Mouse (Mus musculus) mouse embryonic stem cell (cell line): ENCODE measurements around the gene 1600012H06Rik.
"Not testable (repeated sequence)": the region's sequence is repeated elsewhere in the genome, so short reads cannot be mapped to it uniquely, and the experiment has no call there.

Experiments used
- in situ Hi-C, 2 experiments: fragments of 300-500 bp; cut with MboI; formaldehyde crosslinking; loops; 1 replicate in 1 of 2; 3 replicates in 1 of 2; pipeline ENCODE4 v1.14.3; 2019 to 2020; ENCODE audit warnings: low sequenced_read_pairs in 2 of 2, low pct_unique_long_range_greater_than_20kb in 1 of 2, mixed read lengths in 1 of 2; ENCODE audit not compliant: unreplicated experiment in 1 of 2

Gene 1600012H06Rik

GRCm38 (mm10) chr17:14943009-14943728 lies at the start of gene 1600012H06Rik, which contains the start of gene Wdr27:
1600012H06Rik (plus strand) TSS chr17:14943184.
Wdr27 (minus strand) TSS chr17:14943158.
- in situ Hi-C loops = no loop called here

- in situ Hi-C loops = not testable (repeated sequence)
These were observed 47.9 kb upstream of the 1600012H06Rik start for GRCm38 (mm10) chr17:14895058-14895457.

DNA sequence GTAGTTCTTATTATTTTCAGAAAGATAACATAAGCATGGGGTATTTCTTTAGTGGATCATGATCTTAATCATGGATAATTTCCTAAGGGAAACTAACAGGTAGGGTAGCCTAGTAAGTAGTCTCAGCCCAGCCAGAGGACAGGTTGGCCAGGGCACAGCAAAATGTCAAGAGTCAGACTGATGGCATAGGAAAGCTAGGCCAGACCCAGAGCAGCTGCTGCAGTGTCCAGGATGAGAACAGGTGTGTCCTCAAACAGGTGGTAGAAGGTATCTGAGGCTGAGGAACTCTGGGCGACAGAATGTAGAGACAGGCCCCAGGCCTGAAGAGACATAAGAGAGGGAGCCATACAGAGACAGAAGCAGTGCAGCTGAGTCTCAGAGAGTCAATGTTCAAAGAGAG lies 44.0 kb upstream of the 1600012H06Rik start:
- in situ Hi-C loops = no loop called here

- in situ Hi-C loops = loop anchor here (5.0 to 25.0 kb wide), 4 partner anchors 356 to 666 kb away; partner anchors contain the start of gene Smoc2 (in 1 of the 2)
These were observed 39.8 kb upstream of the 1600012H06Rik start for GRCm38 (mm10) chr17:14903212-14903611.

DNA sequence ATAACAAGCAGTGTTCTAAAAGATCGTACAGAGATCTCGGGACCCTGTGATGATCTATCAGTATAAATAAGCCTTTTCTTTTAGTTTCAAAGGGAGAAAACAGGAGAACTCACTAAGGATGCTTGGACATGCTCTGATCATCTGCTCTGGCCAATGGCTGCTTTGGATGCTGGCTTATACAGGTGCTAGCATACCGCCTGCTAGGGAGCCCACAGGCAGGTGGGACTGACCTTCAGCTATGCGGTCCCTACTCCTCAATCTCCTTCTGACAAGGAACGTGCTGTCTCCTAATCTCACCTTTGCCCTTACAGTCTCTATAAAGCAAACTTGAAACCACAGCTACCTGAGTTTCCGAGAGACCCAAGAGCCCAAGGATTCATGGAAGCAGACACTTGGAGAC lies 38.8 kb upstream of the 1600012H06Rik start:
- in situ Hi-C loops = loop anchor here (5.0 to 25.0 kb wide), 4 partner anchors 357 to 667 kb away; partner anchors contain the start of gene Smoc2 (in 1 of the 2)

DNA sequence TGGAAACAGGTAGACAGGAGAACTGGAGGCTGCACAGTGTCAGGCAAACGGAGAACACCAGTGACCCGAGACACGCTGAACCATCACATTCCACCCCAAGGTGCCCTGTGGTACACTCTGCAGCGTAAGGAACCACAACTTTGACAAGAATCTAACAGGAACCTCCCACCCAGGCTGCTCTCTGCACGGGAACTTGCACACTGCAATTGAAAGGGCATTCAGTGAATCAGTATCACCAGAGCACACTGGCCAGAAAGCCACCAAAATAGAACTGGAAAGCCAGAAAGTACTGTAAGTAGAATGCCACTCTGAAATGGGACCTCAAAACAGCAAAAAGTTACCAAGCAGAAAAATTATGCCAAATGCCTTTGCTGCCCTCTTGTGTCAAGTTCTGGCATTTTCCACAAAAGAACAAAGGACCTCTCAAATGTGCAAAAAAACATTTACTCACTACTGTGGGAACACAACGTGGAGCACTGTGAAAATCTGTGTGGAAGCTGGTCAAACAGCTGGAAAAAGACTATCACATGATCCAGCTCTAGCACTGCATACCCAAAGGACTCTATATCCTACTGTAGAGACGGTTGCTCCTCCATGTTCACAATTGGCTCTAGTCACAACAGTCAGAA lies 38.2 kb upstream of the 1600012H06Rik start:
- in situ Hi-C loops = loop anchor here (5.0 to 25.0 kb wide), 4 partner anchors 357 to 667 kb away; partner anchors contain the start of gene Smoc2 (in 1 of the 2)

- in situ Hi-C loops = loop anchor here (10.0 to 25.0 kb wide), 3 partner anchors 372 to 669 kb away; partner anchors contain the start of gene Smoc2 (in 1 of the 2)
These were observed 36.4 kb upstream of the 1600012H06Rik start for GRCm38 (mm10) chr17:14906611-14907010.

- in situ Hi-C loops = loop anchor here (10.0 to 25.0 kb wide), 3 partner anchors 372 to 670 kb away; partner anchors contain the start of gene Smoc2 (in 1 of the 2)
These were observed 35.8 kb upstream of the 1600012H06Rik start for GRCm38 (mm10) chr17:14907136-14907535.

DNA sequence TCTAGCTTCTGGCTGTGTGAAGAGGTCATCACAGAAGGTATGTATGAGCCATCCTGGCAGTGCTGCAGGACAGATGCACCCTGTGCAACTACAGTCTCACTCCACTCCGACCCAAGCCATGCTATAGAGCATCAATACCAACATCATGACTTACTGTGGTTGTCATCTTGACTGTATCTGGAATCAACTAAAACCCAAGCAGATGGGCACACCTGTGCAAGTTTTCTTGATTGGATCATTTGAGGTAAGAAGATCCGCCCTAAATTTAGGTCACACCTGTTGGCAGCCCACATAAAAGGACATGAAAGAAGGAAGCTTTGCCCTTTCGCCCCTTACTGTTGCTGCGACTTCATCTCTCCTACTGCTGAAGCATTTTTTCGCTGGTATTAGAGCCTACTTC lies 33.7 kb upstream of the 1600012H06Rik start:
- in situ Hi-C loops = loop anchor here (10.0 to 25.0 kb wide), 3 partner anchors 375 to 672 kb away; partner anchors contain the start of gene Smoc2 (in 1 of the 2)

- in situ Hi-C loops = loop anchor here (25.0 kb wide), 2 partner anchors 623 to 673 kb away; partner anchors contain the start of gene Smoc2 (in 1 of the 2)
These were observed 32.2 kb upstream of the 1600012H06Rik start for GRCm38 (mm10) chr17:14910771-14911170.

DNA sequence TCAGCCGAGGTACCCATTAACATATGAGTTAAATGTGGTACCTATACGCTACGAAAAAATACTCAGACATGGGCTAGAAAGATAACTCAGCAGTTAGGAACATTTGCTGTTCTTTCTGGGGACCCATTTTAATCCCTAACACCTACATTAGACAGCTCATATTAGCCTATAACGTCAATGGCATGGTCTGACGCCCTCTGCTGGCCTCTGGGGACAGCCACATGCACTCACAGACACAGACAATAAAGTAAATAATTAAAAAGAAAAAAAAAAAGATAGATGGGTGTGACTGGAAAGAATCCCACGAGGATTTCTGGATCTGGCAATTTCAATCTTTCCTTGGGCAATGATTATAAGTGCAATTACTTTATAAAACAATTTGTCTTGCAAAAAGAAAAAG lies 30.6 kb upstream of the 1600012H06Rik start:
- in situ Hi-C loops = loop anchor here (25.0 kb wide), 2 partner anchors 625 to 675 kb away; partner anchors contain the start of gene Smoc2 (in 1 of the 2)

- in situ Hi-C loops = loop anchor here (25.0 kb wide), 2 partner anchors 626 to 676 kb away; partner anchors contain the start of gene Smoc2 (in 1 of the 2)
These were observed 30.0 kb upstream of the 1600012H06Rik start for GRCm38 (mm10) chr17:14912981-14913380.

DNA sequence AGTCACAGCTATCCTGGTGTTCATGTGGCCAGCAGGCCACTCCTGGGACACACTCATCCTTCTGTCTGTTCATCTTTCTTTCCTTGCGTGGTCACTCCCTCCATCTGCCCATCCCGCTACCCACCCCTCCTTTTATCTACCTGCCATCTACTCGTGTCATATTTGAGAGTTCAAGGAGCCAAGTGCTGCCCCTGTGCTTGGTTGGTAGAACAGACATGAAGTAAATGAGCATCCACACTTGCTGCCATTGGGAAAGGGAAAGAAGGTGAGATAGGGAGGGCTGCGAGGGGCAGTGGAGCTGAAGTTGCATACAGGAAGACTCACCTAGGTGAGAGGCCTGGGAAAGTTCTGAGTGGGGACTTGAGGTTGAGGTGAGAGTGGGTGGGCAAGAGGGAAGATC lies 28.6 kb upstream of the 1600012H06Rik start:
- in situ Hi-C loops = loop anchor here (25.0 kb wide), 2 partner anchors 627 to 677 kb away; partner anchors contain the start of gene Smoc2 (in 1 of the 2)

DNA sequence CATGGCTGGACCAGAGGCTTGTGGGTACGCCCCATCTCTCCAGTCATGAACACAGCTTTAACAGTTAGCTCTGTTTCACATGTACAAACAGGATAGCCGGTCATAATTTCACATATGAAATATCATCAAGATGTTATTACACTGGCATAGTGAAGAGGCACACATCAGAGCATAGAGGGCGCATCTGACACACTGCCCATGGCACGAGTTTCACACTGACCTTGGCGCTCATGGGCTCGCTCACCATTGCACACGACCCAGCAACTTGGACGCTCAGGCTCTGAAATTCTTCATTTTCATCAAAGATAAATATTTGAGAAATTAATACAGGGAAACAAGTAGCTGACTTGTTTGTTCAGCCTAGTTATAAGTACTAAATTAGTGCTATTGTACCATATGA lies 25.1 kb upstream of the 1600012H06Rik start:
- in situ Hi-C loops = loop anchor here (25.0 kb wide), 2 partner anchors 631 to 681 kb away; partner anchors contain the start of gene Smoc2 (in 1 of the 2)

- in situ Hi-C loops = loop anchor here (25.0 kb wide), 2 partner anchors 634 to 684 kb away; partner anchors contain the start of gene Smoc2 (in 1 of the 2)
These were observed 21.4 kb upstream of the 1600012H06Rik start for GRCm38 (mm10) chr17:14921582-14921981.

- in situ Hi-C loops = no loop called here
These were observed 15.3 kb upstream of the 1600012H06Rik start for GRCm38 (mm10) chr17:14927644-14928218.

DNA sequence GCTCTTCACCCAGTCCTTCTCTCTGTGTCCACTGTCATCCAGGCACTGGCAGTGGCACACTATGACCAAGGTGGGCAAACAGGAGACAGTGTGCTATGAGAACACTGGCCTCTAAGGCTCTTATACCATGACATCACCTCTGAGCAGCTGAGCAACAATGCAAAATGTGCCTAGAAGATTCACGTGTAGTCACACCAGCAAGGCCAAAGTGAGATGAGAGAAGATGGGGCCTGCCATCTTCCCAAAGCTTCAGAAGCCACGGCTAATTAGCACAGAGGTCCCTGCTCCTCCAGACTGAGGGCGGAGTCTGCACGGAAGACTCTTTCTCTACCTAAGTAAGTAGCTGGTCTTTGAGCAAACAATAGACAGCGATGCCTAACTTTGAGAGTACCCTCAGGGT lies 14.4 kb upstream of the 1600012H06Rik start:
- in situ Hi-C loops = no loop called here

- in situ Hi-C loops = no loop called here
These were observed 12.3 kb upstream of the 1600012H06Rik start for GRCm38 (mm10) chr17:14930697-14931096.
